Mouse (Mus musculus) frontal cortex, adult 2 months (tissue): ENCODE results near the gene Cenpm. TPM values are rescaled to one million over a fixed set of nuclear protein-coding genes. Genes with fewer than 3 reads are reported as not detected.
"Not testable (repeated sequence)": the region's sequence is repeated elsewhere in the genome, so short reads cannot be mapped to it uniquely, and the experiment has no call there.

Source experiments
- DNase-seq, 2 experiments: peaks; one replicate each; pipeline ENCODE4 v3.0.0; 2022; ENCODE audit warnings: low spot score in 1 of 2; ENCODE audit errors: extremely low spot score in 1 of 2
- polyA plus RNA-seq: library from polyadenylated mRNA; depleted of rRNA; stranded (reverse); fragments of >200 nt; gene quantifications from 2 replicates; pipeline ENCODE4 v1.2.3, GENCODE M21; 2012

Gene Cenpm
- polyA plus RNA-seq, 1 experiment: 6.4 TPM

DNA sequence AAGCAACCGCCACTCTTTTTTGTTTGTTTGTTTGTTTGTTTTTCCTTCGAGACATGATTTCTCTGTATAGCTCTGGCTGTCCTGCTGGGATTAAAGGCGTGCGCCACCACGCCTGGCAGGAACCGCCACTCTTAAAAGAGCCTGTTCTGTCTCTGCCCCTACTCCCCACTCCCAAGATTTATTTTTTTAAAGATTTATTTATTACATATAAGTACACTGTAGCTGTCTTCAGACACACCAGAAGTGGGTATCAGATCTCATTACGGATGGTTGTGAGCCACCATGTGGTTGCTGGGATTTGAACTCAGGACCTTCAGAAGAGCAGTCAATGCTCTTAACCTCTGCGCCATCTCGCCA, 235 bp upstream of the Cenpm start:
- not testable (repeated sequence) for DNase-seq

- peak in 1 of 2 experiments; percentile 34 for DNase-seq
Observed at GRCm38 (mm10) chr15:82243742-82244114, 820 bp downstream of the Cenpm start.

- no peak for DNase-seq
Observed at GRCm38 (mm10) chr15:82243311-82243710, 1.2 kb downstream of the Cenpm start.

- peak; percentile 62 to 94 for DNase-seq
Observed at GRCm38 (mm10) chr15:82236565-82236964, 8.0 kb downstream of the Cenpm start.

- DNase-seq: no peak
Observed at GRCm38 (mm10) chr15:82235661-82236060, 8.9 kb downstream of the Cenpm start.

DNA sequence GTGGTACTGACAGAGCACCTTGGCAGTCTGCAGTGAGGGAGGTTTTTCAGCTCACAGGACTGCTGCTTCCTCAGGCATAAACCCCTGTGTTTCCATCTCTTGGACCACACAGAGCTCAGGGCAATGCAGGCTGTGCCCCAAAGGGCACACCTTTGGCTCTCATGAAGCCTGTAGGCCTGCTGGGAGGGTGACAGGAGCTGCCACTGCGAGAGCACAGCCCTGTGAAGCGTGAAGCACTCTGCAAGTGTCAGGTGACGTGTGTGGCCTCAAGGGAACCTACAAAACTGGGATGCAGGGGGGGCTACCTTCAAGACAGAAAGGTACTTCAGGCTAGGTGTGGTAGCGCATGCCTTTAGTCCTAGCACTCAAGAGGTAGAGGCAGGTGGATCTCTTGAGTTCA, 11.9 kb downstream of the Cenpm start:
- no peak for DNase-seq

- peak in 1 of 2 experiments; percentile 39 for DNase-seq
Observed at GRCm38 (mm10) chr15:82231591-82232378, 12.8 kb downstream of the Cenpm start.

DNA sequence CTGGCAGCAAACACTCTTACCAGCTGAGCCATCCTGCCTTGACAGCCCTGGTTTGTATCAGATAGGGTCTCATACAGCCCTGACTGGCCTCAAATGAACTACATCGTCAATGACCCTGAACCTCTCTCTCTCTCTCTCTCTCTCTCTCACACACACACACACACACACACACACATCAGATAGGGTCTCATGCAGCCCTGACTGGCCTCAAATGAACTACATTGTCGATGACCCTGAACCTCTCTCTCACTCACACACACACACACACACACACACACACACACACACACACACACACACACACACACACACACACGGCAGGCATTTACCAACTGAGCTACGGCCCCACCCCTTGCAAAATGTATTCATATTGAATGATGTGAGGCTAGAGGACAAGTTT, 13.4 kb downstream of the Cenpm start:
- DNase-seq: no peak

GRCm38 (mm10) chr15:82230098-82230611, 14.4 kb downstream of the Cenpm start:
- no peak for DNase-seq

DNA sequence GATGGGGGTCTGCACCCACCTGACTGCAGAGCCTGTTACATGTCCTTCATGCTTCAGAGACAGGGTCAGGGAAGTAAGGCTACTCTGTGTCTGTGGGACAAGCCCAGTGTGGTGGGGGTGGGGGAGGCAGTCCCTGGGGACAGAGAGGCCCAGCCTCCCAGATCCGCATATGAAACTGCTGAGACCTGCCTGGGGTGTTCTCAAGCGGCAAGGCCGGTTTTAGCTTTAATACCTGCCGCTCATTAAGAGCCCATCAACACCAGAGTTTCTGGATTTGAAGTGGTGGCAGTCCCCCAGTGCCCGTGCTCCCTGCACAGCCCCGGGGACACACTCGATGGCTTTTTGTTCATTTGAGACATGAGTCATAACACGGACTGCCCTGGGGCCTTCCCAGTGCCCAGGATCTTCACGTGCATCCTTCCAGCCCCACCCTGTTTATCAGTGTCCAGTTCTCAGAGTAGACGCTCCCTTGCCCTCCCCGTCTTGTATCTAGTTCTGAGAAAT, 15.0 kb downstream of the Cenpm start:
- DNase-seq: no peak

- no peak for DNase-seq
Observed at GRCm38 (mm10) chr15:82225769-82226168, 18.8 kb downstream of the Cenpm start.

DNA sequence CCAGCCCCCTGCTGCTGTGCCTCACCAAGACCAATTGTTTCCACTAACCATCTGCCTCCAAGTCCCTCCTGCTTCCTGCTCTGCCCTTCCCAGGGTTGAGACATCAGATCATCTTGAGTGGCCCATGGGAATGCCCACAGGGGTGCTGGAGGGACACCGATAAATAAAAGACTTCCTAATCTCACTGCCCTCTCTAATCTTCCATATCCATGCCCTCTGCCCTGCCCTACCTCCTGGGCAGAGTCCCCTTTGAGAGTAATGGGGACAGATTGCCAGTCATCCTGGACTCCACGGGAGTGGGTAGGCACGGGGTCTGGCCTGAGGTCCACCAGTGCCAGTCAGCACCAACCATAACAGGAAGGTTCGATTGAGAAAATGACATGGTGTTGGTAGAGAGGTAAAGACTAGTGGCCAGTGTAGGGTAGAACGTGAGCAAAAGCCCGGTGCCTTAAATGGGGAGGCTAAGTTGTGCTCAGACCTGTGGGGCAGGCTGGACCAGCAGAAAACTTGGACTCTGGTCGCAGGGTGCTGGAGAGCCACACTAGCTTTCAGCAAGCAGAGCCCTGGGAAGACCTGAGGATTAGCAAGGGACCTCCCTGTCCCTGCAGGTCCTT, 19.8 kb downstream of the Cenpm start:
- no peak for DNase-seq

DNA sequence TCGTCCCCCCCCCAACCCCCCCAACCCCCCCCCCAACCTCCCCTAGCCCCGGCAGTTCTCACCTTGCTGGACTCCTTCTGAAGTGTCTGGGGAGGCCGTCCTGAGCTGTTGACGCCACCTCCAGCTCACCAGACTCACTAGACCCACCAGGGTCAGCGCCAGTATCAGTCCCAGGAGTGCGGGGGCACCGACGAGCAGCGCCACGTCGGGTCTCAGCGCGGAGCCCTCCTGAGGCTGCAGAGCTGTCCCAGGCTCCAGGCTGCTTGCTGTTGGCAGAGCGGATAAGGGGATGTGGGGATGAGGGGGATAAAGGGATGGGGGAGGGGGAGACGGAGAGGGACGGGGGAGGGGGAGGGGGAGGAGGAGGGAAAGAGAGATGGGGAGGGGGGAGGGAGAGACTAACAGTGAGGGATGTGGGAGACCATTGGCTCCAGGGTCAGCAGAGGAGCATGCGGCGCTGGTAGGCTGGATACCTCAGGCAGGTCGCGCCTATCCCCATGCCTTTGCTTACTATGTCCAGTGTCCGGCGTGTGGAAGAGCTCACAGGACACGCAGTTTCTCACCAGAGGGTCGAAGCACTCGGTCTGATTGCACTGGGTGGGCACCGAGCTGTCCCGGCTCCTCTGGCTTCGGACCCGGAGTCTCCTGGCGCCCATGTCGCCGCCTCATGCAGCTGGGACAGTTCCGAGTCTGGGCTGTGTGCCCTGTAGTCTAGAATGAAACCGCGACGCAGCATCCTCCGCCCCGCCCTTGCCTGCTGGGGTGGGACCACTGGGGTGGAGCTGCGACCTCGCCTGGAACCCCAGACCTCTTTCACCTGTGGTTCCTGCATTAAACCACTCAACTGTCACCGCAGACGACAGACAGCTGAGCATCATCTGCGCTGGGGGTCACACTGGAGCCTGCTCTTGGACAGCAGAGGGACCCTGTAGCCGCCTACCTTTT, 20.6 kb downstream of the Cenpm start, which contains the start of gene Tnfrsf13c:
Gene Tnfrsf13c (minus strand): TSS at position 713 of the 945 bp plus-strand sequence.
- no peak for DNase-seq

GRCm38 (mm10) chr15:82223251-82223650, 21.3 kb downstream of the Cenpm start:
- no peak for DNase-seq

GRCm38 (mm10) chr15:82221104-82221860, 23.3 kb downstream of the Cenpm start:
- no peak for DNase-seq

DNA sequence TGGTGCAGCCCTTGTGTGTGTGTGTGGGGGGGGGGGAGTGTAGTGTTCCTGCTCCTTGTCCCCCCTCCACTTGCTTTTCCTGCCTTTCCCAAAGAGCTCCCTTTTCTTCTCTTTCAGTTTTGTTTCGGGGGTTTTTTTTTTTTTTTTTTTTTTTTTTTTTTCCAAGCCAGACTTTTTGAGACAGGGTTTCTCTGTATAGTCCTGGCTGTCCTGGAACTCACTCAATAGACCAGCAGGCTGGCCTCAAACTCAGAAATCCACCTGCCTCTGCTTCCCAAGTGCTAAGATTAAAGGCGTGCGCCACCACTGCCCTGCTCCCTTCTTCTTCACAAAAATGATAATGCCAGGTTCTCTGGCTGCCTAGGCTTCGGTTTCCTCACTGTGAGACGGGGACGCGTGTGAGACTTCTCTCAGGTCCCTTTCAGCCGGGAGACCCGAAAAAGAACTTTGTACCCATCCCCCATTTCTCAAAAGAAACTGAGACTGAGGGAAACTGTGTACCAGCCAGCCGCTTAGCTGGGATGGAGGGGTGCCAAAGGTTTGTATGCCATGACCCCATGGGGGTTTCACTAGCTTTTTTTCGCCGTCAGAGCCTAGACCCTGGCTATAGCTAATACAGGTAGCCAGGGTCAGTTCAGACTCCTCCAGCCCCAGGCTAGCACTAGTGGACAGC, 24.4 kb downstream of the Cenpm start:
- no peak for DNase-seq

DNA sequence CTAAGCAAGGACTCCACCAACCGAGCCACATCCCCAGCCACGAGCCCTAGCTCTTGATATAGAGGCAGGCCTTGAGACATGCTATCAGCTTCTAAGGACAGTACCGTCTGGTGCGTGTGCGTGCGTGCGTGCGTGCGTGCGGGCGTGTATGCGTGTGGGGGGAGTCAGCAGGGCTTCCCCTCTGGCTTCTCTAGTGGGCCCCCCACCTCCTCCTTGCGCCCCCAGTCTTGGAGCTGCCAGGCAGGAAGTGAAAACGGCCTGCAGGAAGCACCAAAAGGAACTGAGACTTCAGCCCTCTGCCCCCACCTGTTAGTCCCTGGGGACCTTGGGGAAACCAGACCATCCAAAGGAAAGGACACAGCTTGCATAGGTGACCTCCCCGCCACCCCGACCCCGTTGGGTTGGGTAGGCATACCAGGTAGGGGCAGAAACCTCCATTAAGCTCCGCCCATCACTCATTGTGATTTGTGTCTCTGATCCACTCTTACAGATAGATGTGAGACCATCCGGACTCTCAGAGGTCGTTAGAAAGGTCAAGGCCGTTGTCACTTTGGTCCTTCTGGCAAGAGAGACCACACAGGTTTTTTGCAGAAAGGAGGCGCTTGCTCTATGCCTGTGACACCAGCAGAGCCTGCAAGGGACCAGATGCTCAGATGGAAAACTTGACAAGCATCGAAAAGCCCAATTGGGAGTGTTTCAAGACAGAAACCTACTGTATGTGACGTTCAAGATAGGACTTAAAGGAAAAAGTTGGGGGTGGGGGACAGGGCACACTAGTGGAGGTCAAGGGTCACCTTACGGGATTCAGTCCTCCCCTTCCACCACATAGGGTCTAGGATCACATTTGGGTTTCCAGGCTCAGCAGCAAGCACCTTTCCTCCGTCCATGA, 25.5 kb downstream of the Cenpm start:
- no peak for DNase-seq

GRCm38 (mm10) chr15:82217980-82218379, 26.6 kb downstream of the Cenpm start:
- no peak for DNase-seq
